Mouse (Mus musculus): ENCODE results near the gene Sos1. TPM values are rescaled to one million over a fixed set of nuclear protein-coding genes. Genes with fewer than 3 reads are reported as not detected.

The Sos1 gene
- polyA plus RNA-seq, 1 experiment from 2014 or later = 11.0 TPM

DNA sequence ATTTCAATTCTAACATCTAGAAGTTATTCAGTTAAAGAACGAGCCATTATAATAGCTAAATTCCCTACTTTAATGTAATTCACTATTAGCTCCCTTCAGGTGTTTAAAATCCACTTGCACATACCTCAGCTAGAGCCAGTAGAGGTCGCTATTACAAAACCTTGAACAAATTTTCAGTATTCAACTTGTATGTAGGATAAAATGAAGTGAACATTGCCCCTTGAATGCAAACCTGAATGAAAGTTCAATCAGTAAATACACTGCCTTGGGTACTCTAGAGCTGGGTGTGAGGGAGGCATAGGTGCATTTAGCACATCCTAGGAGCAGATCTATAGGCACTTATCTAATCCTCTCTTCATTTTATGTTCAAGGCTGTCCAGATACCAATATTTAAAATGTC lies 24.6 kb downstream of the Sos1 start:
- WGBS = 40% methylated on average over 2 of the region's 2 CpGs
- DNase-seq (ENCODE audit: low spot score) (no peak), ATAC-seq (replicated peaks; ENCODE audit: low FRiP score) (no peak)

DNA sequence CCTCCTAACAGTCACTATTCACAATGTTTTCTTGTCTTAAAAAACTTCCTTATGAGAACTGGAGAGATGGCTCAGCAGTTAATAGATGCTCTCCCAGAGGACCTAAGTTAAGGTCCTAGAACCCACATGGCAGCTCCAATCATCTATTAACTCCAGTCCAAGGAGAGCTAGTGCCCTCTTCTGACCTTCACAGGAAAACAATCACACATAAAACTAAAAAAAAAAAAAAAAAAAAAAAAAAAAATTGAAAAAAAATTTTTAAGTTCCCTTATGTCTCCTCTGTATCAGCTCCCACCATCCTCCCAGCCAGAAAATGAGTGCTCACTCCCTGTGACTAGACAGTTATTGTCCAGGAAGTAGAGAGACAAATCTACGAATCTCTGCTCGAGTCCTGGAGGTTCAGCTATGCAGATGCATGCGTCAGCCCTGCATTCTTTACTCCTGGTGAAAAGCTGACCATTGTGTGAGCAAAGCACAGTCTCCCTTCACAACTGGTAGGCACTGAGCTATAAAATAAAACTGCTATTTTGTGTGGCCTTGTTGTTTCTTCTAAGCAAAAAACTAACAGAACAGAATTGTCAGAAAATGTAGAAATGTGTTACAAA lies 29.7 kb downstream of the Sos1 start:
- H3K9me3 ChIP-seq (ENCODE audit: control insufficient read depth, low read length) = no peaks in the 10 kb centered on the region
- H3K4me1 ChIP-seq (replicated peaks; ENCODE audit: control insufficient read depth, insufficient read depth, low read length) = no peaks in the 10 kb centered on the region
- no peak overlapping the region for H3K4me3 ChIP-seq (ENCODE audit: low read depth, low read length)
- H3K27me3 ChIP-seq (ENCODE audit: control insufficient read depth, insufficient read depth, low read length) = no peaks in the 10 kb centered on the region
- DNase-seq (ENCODE audit: low spot score) (no peak), ATAC-seq (replicated peaks; ENCODE audit: low FRiP score) (no peak)
- peaks cover 6% of the 10 kb centered on the region; the same call in 1 of the 2 replicates for H3K36me3 ChIP-seq (ENCODE audit: control insufficient read depth, insufficient read depth, low read length)
- no peak overlapping the region for H3K9ac ChIP-seq (ENCODE audit: low read length)
- H3K27ac ChIP-seq (ENCODE audit: low read depth, low read length) = no peak overlapping the region
- H3K4me2 ChIP-seq (ENCODE audit: low read depth, low read length, severe bottlenecking) = no peak overlapping the region
- WGBS = 54% methylated on average over 3 of the region's 3 CpGs

More for the DNA sequence above, 24.6 kb downstream of the Sos1 start:
- H3K4me3 ChIP-seq (ENCODE audit: low read depth, low read length) = no peak overlapping the region
- no peaks in the 10 kb centered on the region for H3K9me3 ChIP-seq (ENCODE audit: control insufficient read depth, low read length)
- H3K27me3 ChIP-seq (ENCODE audit: control insufficient read depth, insufficient read depth, low read length) = no peaks in the 10 kb centered on the region
- H3K36me3 ChIP-seq (ENCODE audit: control insufficient read depth, insufficient read depth, low read length) = no peaks in the 10 kb centered on the region; the same call in 1 of the 2 replicates
- no peak overlapping the region for H3K27ac ChIP-seq (ENCODE audit: low read depth, low read length)
- H3K4me2 ChIP-seq (ENCODE audit: low read depth, low read length, severe bottlenecking) = no peak overlapping the region
- 0 out of 2 replicates have a peak, but pooled peaks cover 2% of the 10 kb centered on the region for H3K4me1 ChIP-seq (replicated peaks; ENCODE audit: control insufficient read depth, insufficient read depth, low read length)
- H3K9ac ChIP-seq (ENCODE audit: low read length) = no peak overlapping the region

DNA sequence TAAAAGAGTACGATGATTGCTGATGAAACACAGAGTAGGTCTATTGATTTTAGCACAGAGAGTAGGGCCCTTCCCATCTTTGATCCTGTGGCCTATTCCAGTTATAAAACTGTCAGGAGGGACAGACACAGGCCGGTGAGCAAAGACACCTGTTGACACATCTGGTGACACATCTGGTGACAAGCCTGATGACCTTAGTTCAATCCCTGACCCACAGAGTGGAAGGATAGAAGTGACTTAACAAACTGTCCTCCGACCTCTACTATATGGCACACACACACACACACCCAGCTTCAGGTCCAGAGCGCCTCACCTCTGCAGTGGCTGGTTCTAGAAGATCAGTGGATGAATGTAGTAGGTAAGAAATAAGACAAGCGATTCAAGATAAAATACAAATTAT lies 33.8 kb downstream of the Sos1 start:
- 97% methylated on average over 5 of the region's 5 CpGs for WGBS

DNA sequence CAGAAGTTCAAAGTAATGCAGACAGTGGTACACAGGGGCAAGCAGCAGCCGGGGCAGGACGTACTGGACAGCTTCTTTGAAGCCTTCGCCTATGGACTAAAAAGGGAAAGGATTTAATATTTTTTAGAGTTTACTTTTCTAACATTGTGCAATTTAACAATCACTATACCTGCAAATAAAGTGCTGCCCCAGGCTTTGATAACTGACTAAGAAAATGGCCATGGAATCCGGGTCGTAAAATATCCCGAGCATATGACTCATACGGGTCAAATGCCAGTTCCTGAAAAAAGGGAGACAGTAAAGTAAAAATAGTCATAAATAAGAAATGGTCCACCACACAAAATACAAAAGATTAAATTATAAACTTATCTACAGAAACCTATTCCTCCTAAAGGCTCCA lies 34.8 kb downstream of the Sos1 start:
- 97% methylated on average over 7 of the region's 7 CpGs for WGBS
- Histone ChIP-seq H3K36me3 (ENCODE audit: control insufficient read depth, insufficient read depth, low read length) (peaks cover 6% of the 10 kb centered on the region; the same call in 1 of the 2 replicates), H3K4me3 (ENCODE audit: low read depth, low read length) (no peak overlapping the region), H3K27me3 (ENCODE audit: control insufficient read depth, insufficient read depth, low read length) (no peaks in the 10 kb centered on the region), H3K9ac (ENCODE audit: low read length) (no peak overlapping the region), H3K27ac (ENCODE audit: low read depth, low read length) (no peak overlapping the region), H3K4me1 (replicated peaks; ENCODE audit: control insufficient read depth, insufficient read depth, low read length) (no peaks in the 10 kb centered on the region), H3K4me2 (ENCODE audit: low read depth, low read length, severe bottlenecking) (no peak overlapping the region), H3K9me3 (ENCODE audit: control insufficient read depth, low read length) (no peaks in the 10 kb centered on the region)
- DNase-seq (ENCODE audit: low spot score) = no peak
- no peak for ATAC-seq (replicated peaks; ENCODE audit: low FRiP score)

More for the DNA sequence above, 33.8 kb downstream of the Sos1 start:
- Histone ChIP-seq H3K9ac (ENCODE audit: low read length) (no peak overlapping the region), H3K36me3 (ENCODE audit: control insufficient read depth, insufficient read depth, low read length) (peaks cover 6% of the 10 kb centered on the region; the same call in 1 of the 2 replicates), H3K27me3 (ENCODE audit: control insufficient read depth, insufficient read depth, low read length) (no peaks in the 10 kb centered on the region), H3K4me2 (ENCODE audit: low read depth, low read length, severe bottlenecking) (no peak overlapping the region), H3K9me3 (ENCODE audit: control insufficient read depth, low read length) (no peaks in the 10 kb centered on the region), H3K4me3 (ENCODE audit: low read depth, low read length) (no peak overlapping the region), H3K27ac (ENCODE audit: low read depth, low read length) (no peak overlapping the region), H3K4me1 (replicated peaks; ENCODE audit: control insufficient read depth, insufficient read depth, low read length) (no peaks in the 10 kb centered on the region)
- ATAC-seq (replicated peaks; ENCODE audit: low FRiP score) = no peak
- no peak for DNase-seq (ENCODE audit: low spot score)

DNA sequence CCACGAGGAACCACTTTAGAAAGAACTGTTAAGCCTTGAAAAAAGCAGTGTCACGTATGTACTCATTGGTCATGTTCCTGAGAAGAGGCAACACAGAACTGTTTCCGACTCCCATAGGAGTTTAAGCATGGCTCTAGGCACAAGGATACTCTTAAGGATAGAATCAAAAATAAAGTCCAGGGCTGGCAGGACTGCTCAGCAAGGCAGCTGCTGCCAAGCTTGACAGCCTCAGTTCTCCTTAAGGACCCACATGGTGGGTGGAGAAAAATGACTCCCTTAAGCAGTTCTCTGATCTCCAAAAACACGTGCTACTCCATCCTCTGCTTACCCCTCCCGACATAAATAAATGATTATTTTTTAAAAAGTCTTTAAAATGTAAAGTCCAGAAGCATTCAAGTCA lies 44.6 kb downstream of the Sos1 start:
- ATAC-seq (replicated peaks; ENCODE audit: low FRiP score) (no peak), DNase-seq (ENCODE audit: low spot score) (no peak)
- Histone ChIP-seq H3K9me3 (ENCODE audit: control insufficient read depth, low read length) (no peaks in the 10 kb centered on the region), H3K36me3 (ENCODE audit: control insufficient read depth, insufficient read depth, low read length) (peaks cover 4% of the 10 kb centered on the region; the same call in 1 of the 2 replicates), H3K4me2 (ENCODE audit: low read depth, low read length, severe bottlenecking) (no peak overlapping the region), H3K27ac (ENCODE audit: low read depth, low read length) (no peak overlapping the region), H3K4me1 (replicated peaks; ENCODE audit: control insufficient read depth, insufficient read depth, low read length) (no peaks in the 10 kb centered on the region), H3K4me3 (ENCODE audit: low read depth, low read length) (no peak overlapping the region), H3K27me3 (ENCODE audit: control insufficient read depth, insufficient read depth, low read length) (no peaks in the 10 kb centered on the region), H3K9ac (ENCODE audit: low read length) (no peak overlapping the region)
- WGBS = 87% methylated on average over 5 of the region's 5 CpGs

DNA sequence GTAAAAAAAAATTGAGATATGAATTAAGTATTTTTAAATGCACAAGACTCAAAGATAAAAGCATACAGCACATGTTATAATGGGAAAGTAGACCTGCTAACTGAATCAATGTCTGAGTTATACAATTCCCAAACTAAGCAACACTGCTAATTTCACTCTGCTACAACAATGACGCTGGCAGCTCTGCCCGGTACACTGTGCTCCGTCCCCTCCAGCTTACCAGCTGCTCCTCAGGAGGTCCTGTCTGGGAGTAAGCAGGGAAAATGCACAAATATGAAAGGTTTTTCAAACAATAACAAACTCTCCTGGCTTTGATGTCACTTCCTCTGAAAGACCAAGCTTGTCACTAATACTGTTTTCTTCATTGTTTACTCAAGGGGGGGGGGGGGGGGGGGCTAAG lies 45.8 kb downstream of the Sos1 start:
- Histone ChIP-seq H3K4me2 (ENCODE audit: low read depth, low read length, severe bottlenecking) (no peak overlapping the region), H3K4me3 (ENCODE audit: low read depth, low read length) (no peak overlapping the region), H3K9me3 (ENCODE audit: control insufficient read depth, low read length) (no peaks in the 10 kb centered on the region), H3K9ac (ENCODE audit: low read length) (no peak overlapping the region), H3K27me3 (ENCODE audit: control insufficient read depth, insufficient read depth, low read length) (no peaks in the 10 kb centered on the region), H3K4me1 (replicated peaks; ENCODE audit: control insufficient read depth, insufficient read depth, low read length) (no peaks in the 10 kb centered on the region), H3K36me3 (ENCODE audit: control insufficient read depth, insufficient read depth, low read length) (peaks cover 6% of the 10 kb centered on the region; the same call in 1 of the 2 replicates), H3K27ac (ENCODE audit: low read depth, low read length) (no peak overlapping the region)
- 86% methylated on average over 3 of the region's 3 CpGs for WGBS
- no peak for ATAC-seq (replicated peaks; ENCODE audit: low FRiP score)
- DNase-seq (ENCODE audit: low spot score) = no peak

DNA sequence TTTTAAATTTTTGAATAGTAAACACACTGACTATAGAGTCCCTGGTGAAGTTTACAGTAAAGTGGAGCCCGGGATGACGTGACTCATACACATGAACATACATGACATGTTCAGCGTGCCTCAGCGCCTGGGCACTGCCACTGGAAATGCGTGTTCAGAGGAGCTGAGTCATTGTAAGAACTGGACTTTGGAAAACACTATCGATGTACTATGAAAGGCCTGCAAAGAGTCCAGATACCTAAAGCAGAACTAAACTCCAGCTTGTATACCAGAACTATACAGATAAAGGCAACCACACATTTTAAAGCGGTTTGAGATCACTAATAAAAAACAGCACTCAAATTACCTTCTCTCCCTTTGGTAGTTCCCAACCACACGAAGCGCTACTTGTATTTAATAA lies 48.3 kb downstream of the Sos1 start:
- DNase-seq (ENCODE audit: low spot score) (no peak), ATAC-seq (replicated peaks; ENCODE audit: low FRiP score) (no peak)
- no peak overlapping the region for H3K4me3 ChIP-seq (ENCODE audit: low read depth, low read length)
- WGBS = 95% methylated on average over 9 of the region's 9 CpGs
- no peaks in the 10 kb centered on the region for H3K9me3 ChIP-seq (ENCODE audit: control insufficient read depth, low read length)
- no peak overlapping the region for H3K27ac ChIP-seq (ENCODE audit: low read depth, low read length)
- H3K9ac ChIP-seq (ENCODE audit: low read length) = no peak overlapping the region
- H3K36me3 ChIP-seq (ENCODE audit: control insufficient read depth, insufficient read depth, low read length) = peaks cover 6% of the 10 kb centered on the region; the same call in 1 of the 2 replicates
- no peaks in the 10 kb centered on the region for H3K27me3 ChIP-seq (ENCODE audit: control insufficient read depth, insufficient read depth, low read length)
- H3K4me1 ChIP-seq (replicated peaks; ENCODE audit: control insufficient read depth, insufficient read depth, low read length) = no peaks in the 10 kb centered on the region
- no peak overlapping the region for H3K4me2 ChIP-seq (ENCODE audit: low read depth, low read length, severe bottlenecking)

DNA sequence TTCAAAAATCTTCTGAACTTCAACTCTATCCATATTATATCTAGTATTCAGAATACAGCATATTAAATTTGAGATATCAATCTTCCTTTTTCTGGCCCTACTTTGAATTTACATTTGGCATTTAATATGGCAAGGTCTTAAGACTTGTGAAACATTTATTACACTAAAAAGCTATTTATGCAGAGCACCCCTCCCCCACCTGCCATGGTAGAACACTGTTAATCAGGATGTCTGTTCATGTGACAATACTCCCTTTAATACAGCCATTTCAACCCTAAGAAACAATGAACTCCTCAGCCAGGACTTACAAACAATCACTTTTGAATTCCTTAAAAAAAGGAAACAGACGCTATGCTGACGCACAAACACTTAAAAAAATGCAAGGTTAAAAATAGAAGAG lies 52.3 kb downstream of the Sos1 start:
- Histone ChIP-seq H3K27ac (ENCODE audit: low read depth, low read length) (no peak overlapping the region), H3K4me1 (replicated peaks; ENCODE audit: control insufficient read depth, insufficient read depth, low read length) (no peaks in the 10 kb centered on the region), H3K4me2 (ENCODE audit: low read depth, low read length, severe bottlenecking) (no peak overlapping the region), H3K4me3 (ENCODE audit: low read depth, low read length) (no peak overlapping the region), H3K36me3 (ENCODE audit: control insufficient read depth, insufficient read depth, low read length) (peaks cover 4% of the 10 kb centered on the region; the same call in 1 of the 2 replicates), H3K9me3 (ENCODE audit: control insufficient read depth, low read length) (no peaks in the 10 kb centered on the region), H3K9ac (ENCODE audit: low read length) (no peak overlapping the region), H3K27me3 (ENCODE audit: control insufficient read depth, insufficient read depth, low read length) (no peaks in the 10 kb centered on the region)
- 68% methylated on average over 2 of the region's 2 CpGs for WGBS
- ATAC-seq (replicated peaks; ENCODE audit: low FRiP score) (no peak), DNase-seq (ENCODE audit: low spot score) (no peak)

DNA sequence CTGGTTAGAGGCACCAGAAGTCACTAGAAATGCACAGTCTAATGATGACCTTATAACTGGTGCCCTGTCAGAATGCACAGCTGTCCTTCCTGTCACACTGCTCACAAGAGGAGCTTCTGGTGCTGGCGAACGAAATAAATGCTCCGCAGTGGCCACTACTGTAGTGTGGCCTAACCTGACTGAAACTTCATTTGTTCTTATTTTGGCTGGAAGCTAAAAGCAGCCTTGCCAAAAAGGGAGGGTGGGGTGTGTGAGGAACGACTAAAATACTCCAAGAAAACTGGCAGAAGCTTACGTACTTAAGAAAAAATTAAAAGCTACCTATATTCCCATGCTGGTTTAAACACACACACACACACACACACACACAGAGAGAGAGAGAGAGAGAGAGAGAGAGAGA lies 53.4 kb downstream of the Sos1 start:
- no peak overlapping the region for H3K9ac ChIP-seq (ENCODE audit: low read length)
- no peak for ATAC-seq (replicated peaks; ENCODE audit: low FRiP score)
- H3K36me3 ChIP-seq (ENCODE audit: control insufficient read depth, insufficient read depth, low read length) = peaks cover 12% of the 10 kb centered on the region; the same call in 1 of the 2 replicates
- no peak for DNase-seq (ENCODE audit: low spot score)
- no peaks in the 10 kb centered on the region for H3K9me3 ChIP-seq (ENCODE audit: control insufficient read depth, low read length)
- H3K27ac ChIP-seq (ENCODE audit: low read depth, low read length) = no peak overlapping the region
- 88% methylated on average over 5 of the region's 5 CpGs for WGBS
- H3K4me3 ChIP-seq (ENCODE audit: low read depth, low read length) = no peak overlapping the region
- no peaks in the 10 kb centered on the region for H3K4me1 ChIP-seq (replicated peaks; ENCODE audit: control insufficient read depth, insufficient read depth, low read length)
- no peak overlapping the region for H3K4me2 ChIP-seq (ENCODE audit: low read depth, low read length, severe bottlenecking)
- H3K27me3 ChIP-seq (ENCODE audit: control insufficient read depth, insufficient read depth, low read length) = no peaks in the 10 kb centered on the region
